Mouse (Mus musculus) liver, embryonic 13.5 days (tissue): ENCODE results near the gene Arfgap2. TPM values are rescaled to one million over a fixed set of nuclear protein-coding genes. Genes with fewer than 3 reads are reported as not detected.

ENCODE experiments used
- ATAC-seq: fragments of 200-750 bp; cut with Nextera tagmentation; 2 replicates; pipeline ENCODE4 v1.8.0; 2017; ENCODE audit warnings: low read depth, mild to moderate bottlenecking, moderate number of reproducible peaks, moderate library complexity
- DNase-seq: peaks from one replicate; pipeline ENCODE4 v3.0.0; 2022
- H3K27ac ChIP-seq: fragments of 300-500 bp; sonication (generic); 2 replicates; pipeline ENCODE4 v1.5.1; 2015; ENCODE audit warnings: moderate library complexity, mild to moderate bottlenecking, inconsistent platforms
- H3K27me3 ChIP-seq: fragments of 300-500 bp; sonication (generic); 2 replicates; pipeline ENCODE4 v1.6.1; 2015; ENCODE audit warnings: mild to moderate bottlenecking, inconsistent platforms
- H3K36me3 ChIP-seq: fragments of 300-500 bp; sonication (generic); 2 replicates; pipeline ENCODE4 v1.6.1; 2015; ENCODE audit warnings: mild to moderate bottlenecking, inconsistent platforms
- H3K4me1 ChIP-seq: fragments of 300-500 bp; sonication (generic); replicated peaks from 2 replicates; pipeline ENCODE4 v1.6.1; 2015; ENCODE audit warnings: inconsistent platforms
- H3K4me2 ChIP-seq: fragments of 300-500 bp; sonication (generic); 2 replicates; pipeline ENCODE4 v1.6.1; 2015; ENCODE audit warnings: inconsistent platforms, mild to moderate bottlenecking, moderate library complexity
- H3K4me3 ChIP-seq: fragments of 300-500 bp; sonication (generic); replicated peaks from 2 replicates; pipeline ENCODE4 v1.5.1; 2015; ENCODE audit warnings: mild to moderate bottlenecking, inconsistent platforms
- H3K9ac ChIP-seq: fragments of 300-500 bp; sonication (generic); 2 replicates; pipeline ENCODE4 v1.6.1; 2015; ENCODE audit warnings: mild to moderate bottlenecking, inconsistent platforms
- H3K9me3 ChIP-seq: fragments of 300-500 bp; sonication (generic); replicated peaks from 2 replicates; pipeline ENCODE4 v1.6.1; 2016; ENCODE audit warnings: inconsistent platforms
- WGBS: fragments of 180-500 bp; shearing (Covaris S2); methylation state at CpG from one replicate; pipeline ENCODE4 v1.1.7; 2015; ENCODE audit not compliant: insufficient replicate concordance; 5-methylcytosine and 5-hydroxymethylcytosine counted together
- polyA plus RNA-seq: library from polyadenylated mRNA; unstranded; fragments of >200 nt; fragmentation: Nextera tagmentation; extraction: Ambion mirVana; gene quantifications from 2 replicates; pipeline ENCODE4 v1.2.1, GENCODE M21; 2015

Gene Arfgap2
- polyA plus RNA-seq, 1 experiment from 2014 or later: 64.1 TPM

DNA sequence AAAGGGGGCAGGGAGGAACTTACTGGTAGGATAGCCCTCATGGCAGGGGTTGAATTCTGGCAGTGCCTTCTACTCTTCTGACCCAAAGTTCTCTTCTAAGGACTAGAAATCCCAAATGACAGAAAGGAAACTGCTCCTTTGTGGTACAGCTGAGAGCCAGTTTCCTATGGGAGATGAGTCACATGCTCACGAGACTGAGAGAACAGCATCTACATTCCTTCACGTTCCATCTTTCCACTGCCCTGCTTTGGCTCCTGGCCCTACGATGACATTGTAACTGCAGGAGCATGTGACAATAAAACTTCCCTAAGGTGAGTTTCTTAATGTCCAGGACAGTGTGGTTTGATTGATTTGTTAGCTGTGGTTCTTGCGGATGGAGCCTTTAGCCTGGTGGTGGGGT lies 16.4 kb upstream of the Arfgap2 start:
- Histone ChIP-seq H3K4me1 (peaks cover 23% of the 10 kb centered on the region), H3K9ac (no peak overlapping the region), H3K27me3 (peaks cover 20% of the 10 kb centered on the region), H3K27ac (no peak overlapping the region), H3K4me2 (no peak overlapping the region), H3K4me3 (no peak overlapping the region), H3K36me3 (no peaks in the 10 kb centered on the region), H3K9me3 (no peaks in the 10 kb centered on the region)
- WGBS: 77% methylated on average over 4 of the region's 4 CpGs
- ATAC-seq (no peak), DNase-seq (no peak)

DNA sequence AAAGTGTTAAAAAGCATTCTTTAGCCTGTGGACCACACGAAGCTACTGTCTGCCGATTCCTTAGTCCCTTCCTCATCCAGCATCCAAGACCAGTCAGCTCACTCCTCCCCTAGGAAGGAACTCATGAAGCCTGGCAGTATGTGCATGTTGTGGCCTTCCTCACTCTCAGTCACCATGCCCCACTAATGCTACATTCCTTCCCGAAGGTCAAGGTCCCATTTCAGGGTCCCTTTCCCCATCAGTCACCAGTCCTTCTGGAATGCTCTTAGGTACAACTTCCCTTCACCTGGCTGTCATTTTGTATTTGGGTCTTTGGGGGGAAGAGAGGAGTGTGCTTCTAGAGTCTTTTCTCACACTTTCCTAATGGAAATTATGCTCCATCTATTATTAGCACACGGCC lies 12.8 kb upstream of the Arfgap2 start:
- H3K9me3 ChIP-seq: no peaks in the 10 kb centered on the region
- peaks cover 56% of the 10 kb centered on the region for H3K27me3 ChIP-seq
- WGBS: 49% methylated on average over 4 of the region's 4 CpGs
- H3K27ac ChIP-seq: no peak overlapping the region
- H3K36me3 ChIP-seq: no peaks in the 10 kb centered on the region
- no peak overlapping the region for H3K4me3 ChIP-seq
- DNase-seq (no peak), ATAC-seq (no peak)
- H3K4me2 ChIP-seq: no peak overlapping the region
- no peak overlapping the region for H3K9ac ChIP-seq
- H3K4me1 ChIP-seq: peaks cover 14% of the 10 kb centered on the region

DNA sequence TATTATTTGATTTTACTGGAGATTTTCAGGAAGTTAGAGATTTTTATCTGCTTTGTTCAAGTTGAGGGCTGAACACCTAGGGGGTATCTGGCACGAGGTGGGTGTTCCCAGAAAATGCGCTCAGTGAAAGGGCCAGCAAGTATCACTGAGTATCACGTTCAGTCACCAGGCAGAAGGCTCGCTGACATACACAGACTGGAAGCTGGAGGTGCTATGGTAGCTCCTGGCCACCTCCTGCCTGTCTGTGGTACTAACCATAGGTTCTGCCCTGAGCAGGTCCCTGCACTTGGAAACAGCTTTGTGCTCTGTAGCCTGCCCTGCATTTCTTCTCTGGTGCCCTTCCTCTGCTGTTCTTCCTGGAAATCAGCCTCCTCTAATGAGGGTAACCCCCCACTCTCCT lies 12.3 kb upstream of the Arfgap2 start:
- Histone ChIP-seq H3K4me3 (no peak overlapping the region), H3K9me3 (no peaks in the 10 kb centered on the region), H3K27ac (no peak overlapping the region), H3K36me3 (no peaks in the 10 kb centered on the region), H3K4me1 (peaks cover 19% of the 10 kb centered on the region), H3K9ac (no peak overlapping the region), H3K27me3 (peaks cover 61% of the 10 kb centered on the region), H3K4me2 (no peak overlapping the region)
- 48% methylated on average over 4 of the region's 4 CpGs for WGBS
- ATAC-seq: no peak
- no peak for DNase-seq

DNA sequence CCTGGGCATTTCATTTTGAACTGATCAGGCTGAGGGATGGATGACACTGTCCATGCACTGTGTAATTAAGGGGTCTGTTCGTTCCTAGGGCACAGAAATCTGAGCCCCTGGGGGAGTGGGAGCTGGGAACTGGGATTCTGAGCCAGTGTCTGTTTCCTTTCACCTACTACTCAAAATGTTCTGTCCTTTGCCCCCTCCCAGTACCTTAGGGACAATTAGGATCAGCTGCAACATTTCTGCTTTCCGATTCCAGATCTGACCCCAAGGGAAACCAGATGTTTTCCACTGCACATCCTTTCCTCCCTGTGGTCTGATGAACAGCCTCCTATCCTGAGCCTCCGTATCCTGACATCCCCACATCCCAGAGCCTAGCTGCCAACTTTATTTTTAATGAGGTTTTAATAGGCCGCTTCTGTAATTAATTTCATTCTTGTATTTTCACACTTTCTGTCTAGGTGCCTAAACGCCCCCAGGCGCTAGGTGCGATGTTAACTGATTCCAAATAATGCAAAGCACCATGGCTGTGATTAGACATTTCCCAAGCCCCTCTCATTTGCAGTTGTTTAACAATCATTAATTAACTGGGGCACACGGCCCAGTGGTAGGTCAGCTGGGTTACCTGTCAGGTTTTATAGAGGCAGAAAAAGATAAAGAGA lies 9.9 kb upstream of the Arfgap2 start:
- Histone ChIP-seq H3K27ac (no peak overlapping the region), H3K9me3 (no peaks in the 10 kb centered on the region), H3K4me3 (no peak overlapping the region), H3K4me1 (peaks cover 21% of the 10 kb centered on the region), H3K36me3 (no peaks in the 10 kb centered on the region), H3K27me3 (peaks cover 84% of the 10 kb centered on the region), H3K9ac (no peak overlapping the region), H3K4me2 (no peak overlapping the region)
- 36% methylated on average over 8 of the region's 8 CpGs for WGBS
- ATAC-seq (no peak), DNase-seq (no peak)

DNA sequence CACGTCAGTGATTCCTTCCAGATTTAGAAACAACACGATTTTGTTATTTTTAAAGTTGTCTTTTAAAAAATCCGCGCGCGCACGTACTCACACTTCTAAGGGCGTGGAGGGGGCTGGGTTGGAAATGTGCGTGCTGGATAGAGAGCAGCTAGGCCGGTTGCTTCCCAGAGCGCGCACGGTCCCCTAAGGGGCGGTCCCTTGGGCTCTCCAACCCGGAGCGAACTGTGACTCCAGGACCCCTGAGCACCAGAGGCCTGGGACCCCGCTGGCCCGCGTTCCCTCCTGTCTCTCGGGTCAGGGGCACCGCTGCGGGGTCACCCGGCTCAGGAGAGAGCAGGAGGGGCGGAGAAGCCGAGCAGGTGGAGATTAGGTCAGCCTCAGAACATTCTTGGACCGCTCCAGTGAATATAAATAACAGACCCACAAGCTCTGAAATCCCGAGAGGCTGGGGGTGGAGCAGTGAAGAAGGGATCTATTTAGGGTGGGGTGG lies 9.1 kb upstream of the Arfgap2 start, which contains the start of gene Pacsin3:
TSS of gene Pacsin3 (plus strand) at position 294 of the 490 bp plus-strand sequence.
- no peak for ATAC-seq
- Histone ChIP-seq H3K4me3 (peak within 1 kb of the TSS; percentile 50), H3K4me2 (peak within 1 kb of the TSS; percentile 56), H3K27me3 (peaks cover 90% of the 10 kb centered on the region), H3K4me1 (peaks cover 21% of the 10 kb centered on the region), H3K9me3 (no peaks in the 10 kb centered on the region), H3K9ac (peak within 1 kb of the TSS; percentile 41), H3K36me3 (no peaks in the 10 kb centered on the region), H3K27ac (no peak within 1 kb of the TSS)
- DNase-seq: no peak
- 3% methylated on average over 27 of the region's 27 CpGs for WGBS

DNA sequence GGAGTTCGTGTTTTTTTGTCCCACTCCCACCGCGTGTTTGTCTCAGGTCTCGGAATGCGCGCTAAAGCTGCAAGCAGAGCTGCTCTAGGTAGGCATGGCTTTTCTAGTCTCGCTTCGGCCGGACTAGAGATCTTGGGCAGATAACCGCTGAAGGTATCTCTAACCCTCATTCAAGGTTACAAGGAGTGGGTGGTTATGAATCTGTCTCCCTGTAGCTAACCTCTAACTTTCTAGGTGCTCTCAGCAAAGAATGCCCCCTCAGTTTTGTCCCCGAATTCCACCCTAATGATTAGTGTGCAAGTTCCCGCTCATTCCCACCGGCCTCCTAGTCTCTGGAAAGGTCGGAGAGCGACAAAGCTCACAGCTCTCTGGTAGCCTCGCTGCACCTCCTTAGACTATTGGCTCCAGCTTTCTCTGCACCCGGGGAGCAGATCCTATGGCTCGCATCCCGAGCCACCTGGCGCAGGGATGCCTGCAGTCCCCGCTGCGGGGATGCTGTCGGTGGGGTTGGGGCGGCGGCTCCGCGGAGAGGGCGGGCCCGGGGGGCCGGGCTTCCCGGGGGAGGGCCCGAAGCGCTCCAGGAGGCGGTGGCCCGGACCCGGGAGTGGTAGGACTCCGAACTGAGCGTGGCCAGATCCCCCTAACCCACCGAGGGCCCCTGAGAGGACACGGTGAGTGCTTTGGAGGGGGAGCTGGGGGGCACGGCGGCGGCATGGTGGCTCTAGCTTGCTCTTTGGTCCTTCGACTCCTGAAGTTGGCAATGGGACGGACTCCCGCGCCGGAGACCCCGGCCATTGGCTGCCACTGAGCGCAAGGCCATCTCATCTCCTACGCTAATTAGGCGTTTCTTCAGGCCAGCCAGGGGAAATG lies 8.3 kb upstream of the Arfgap2 start:
- Histone ChIP-seq H3K4me3 (peak overlapping the region; percentile 50), H3K9me3 (no peaks in the 10 kb centered on the region), H3K4me1 (peaks cover 21% of the 10 kb centered on the region), H3K9ac (peak overlapping the region; percentile 37), H3K4me2 (peak overlapping the region; percentile 56), H3K36me3 (0 out of 2 replicates have a peak, but pooled peaks cover 1% of the 10 kb centered on the region), H3K27ac (no peak overlapping the region), H3K27me3 (peaks cover 89% of the 10 kb centered on the region)
- ATAC-seq (peak; percentile 65), DNase-seq (no peak)
- WGBS: under 1% methylated on average over 52 of the region's 52 CpGs

DNA sequence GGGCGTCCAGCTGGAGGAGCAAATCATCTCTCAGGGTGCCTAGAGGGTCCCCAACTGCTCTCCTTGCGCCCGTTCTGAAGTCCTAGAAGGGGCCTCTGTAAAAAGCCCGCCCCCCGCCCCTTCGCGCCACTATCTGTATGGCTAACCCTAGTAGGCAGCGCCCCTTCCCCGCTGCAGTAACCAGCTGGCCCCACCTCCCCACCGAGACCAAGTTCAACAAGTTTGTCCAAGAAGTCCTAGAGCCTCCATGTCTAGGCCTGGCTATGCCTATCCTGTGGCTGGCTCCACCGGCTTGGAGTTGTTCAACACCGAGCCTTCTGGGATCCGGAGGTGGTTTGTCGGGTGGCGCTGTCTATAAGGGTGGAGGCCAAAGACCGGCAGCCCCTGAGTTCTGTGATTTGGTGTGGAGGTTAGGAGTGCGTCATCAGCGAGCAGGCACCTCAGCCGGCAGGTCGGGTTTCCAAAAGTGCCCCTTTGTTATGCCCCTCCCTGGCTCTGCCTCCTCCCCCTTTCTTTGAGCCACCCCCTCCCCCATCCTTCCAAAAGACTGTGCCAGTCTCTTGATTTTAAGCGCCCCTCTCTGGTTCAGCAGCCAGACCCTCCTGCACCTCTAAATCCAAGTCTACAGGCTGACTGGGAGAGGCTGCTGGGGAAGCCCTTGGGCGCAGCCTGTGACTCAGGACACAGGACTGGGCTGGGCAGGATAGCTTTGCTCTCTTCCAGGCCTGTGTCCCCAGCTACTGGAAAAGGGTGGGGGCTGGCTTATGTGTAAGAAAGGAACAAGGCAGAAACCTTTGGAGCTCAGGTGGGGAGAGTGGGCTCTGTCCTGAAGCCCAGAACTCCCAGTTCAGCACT lies 7.4 kb upstream of the Arfgap2 start:
- 7% methylated on average over 22 of the region's 22 CpGs for WGBS
- Histone ChIP-seq H3K9me3 (no peaks in the 10 kb centered on the region), H3K4me3 (peak overlapping the region; percentile 50), H3K27ac (peak overlapping the region; percentile 16; the same call in 1 of the 2 replicates), H3K4me2 (peak overlapping the region; percentile 56), H3K9ac (peak overlapping the region; percentile 37), H3K27me3 (peaks cover 80% of the 10 kb centered on the region), H3K4me1 (peaks cover 21% of the 10 kb centered on the region), H3K36me3 (0 out of 2 replicates have a peak, but pooled peaks cover 5% of the 10 kb centered on the region)
- DNase-seq (no peak), ATAC-seq (peak; percentile 49)

DNA sequence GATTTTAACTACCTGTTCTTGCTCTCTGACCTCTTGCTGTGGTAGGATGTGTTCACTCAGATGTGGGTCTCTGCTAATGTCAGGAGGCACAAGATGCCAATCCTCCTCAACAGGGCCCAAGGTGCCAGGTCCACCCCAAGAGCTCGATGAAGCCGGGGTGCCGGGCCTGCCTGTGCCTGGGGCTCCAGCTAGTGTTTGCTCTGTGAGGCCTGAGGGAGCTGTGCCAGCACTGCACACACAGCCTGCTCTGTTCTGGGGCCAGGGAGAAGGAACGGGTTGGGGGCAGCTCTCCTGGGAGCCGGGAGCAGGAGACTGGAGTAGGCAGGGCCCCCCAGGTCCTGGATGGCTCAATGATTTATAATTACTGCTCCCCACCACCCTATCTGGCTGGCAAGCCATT lies 6.7 kb upstream of the Arfgap2 start:
- DNase-seq (no peak), ATAC-seq (no peak)
- no peaks in the 10 kb centered on the region for H3K9me3 ChIP-seq
- peaks cover 73% of the 10 kb centered on the region for H3K27me3 ChIP-seq
- peaks cover 12% of the 10 kb centered on the region for H3K36me3 ChIP-seq
- peak overlapping the region; percentile 50 for H3K4me3 ChIP-seq
- H3K9ac ChIP-seq: peak overlapping the region; percentile 37
- 0 out of 2 replicates have a peak overlapping the region, but pooled peaks have one; percentile 9 for H3K27ac ChIP-seq
- peaks cover 21% of the 10 kb centered on the region for H3K4me1 ChIP-seq
- 68% methylated on average over 5 of the region's 5 CpGs for WGBS
- H3K4me2 ChIP-seq: peak overlapping the region; percentile 56

DNA sequence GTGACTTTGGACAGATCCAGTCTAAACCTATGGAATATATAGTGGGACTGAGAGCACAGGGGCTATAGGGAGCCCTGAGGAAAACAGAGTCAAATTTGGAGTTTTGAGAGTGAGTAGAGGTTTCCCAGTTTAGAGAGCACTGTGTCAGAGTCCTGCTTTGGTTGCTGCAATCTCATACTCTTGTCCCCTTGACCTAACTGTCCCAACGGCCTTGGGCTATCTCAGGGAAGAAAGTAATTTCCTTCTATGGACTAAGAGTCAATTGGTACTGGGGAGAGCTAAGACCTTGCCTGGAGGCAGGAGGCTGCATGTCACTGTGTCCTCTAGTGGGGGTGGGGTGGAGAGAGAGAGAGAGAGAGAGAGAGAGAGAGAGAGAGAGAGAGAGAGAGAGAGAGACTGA lies 5.9 kb upstream of the Arfgap2 start:
- WGBS: 23% methylated on average over 1 of the region's 1 CpGs
- Histone ChIP-seq H3K4me2 (peak overlapping the region; percentile 56; the same call in 1 of the 2 replicates), H3K9me3 (no peaks in the 10 kb centered on the region), H3K27ac (no peak overlapping the region), H3K9ac (no peak overlapping the region), H3K4me1 (peaks cover 24% of the 10 kb centered on the region), H3K27me3 (peaks cover 66% of the 10 kb centered on the region), H3K4me3 (no peak overlapping the region), H3K36me3 (peaks cover 12% of the 10 kb centered on the region)
- ATAC-seq (no peak), DNase-seq (no peak)

DNA sequence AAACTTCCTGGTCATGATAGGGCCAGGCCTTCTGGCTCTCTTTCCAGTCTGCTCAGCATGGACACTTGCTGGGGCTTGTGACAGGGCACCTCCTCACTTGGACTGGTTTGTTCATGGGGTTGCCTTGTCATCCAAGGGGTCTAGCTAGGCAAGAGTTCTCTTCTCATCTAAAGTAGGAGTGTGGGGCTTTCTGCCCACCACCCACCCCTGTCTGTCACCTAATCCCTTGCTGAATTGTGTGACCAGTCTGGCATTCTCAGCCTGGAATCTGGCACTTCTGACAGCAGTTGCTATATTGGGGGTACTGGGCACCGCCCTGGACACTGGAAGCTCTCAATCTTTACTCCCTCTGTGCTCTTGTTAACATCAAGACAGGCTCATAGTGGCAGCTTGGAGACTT lies 5.3 kb upstream of the Arfgap2 start:
- Histone ChIP-seq H3K4me3 (no peak overlapping the region), H3K36me3 (peaks cover 12% of the 10 kb centered on the region), H3K4me2 (no peak overlapping the region), H3K4me1 (peaks cover 31% of the 10 kb centered on the region), H3K27ac (no peak overlapping the region), H3K27me3 (peaks cover 59% of the 10 kb centered on the region), H3K9ac (no peak overlapping the region), H3K9me3 (no peaks in the 10 kb centered on the region)
- ATAC-seq (no peak), DNase-seq (no peak)
- 81% methylated on average over 1 of the region's 1 CpGs for whole genome bisulfite sequencing
